Mouse (Mus musculus) forebrain, postnatal 0 days (tissue): ENCODE results near the gene Cabp7. TPM values are rescaled to one million over a fixed set of nuclear protein-coding genes. Genes with fewer than 3 reads are reported as not detected.
A peak's percentile ranks its signal among the peaks of the same experiment; 100 is the strongest.

Source experiments
- ATAC-seq: fragments of 200-750 bp; cut with Nextera tagmentation; 2 replicates; pipeline ENCODE4 v1.8.0; 2017; ENCODE audit warnings: mild to moderate bottlenecking, moderate library complexity
- DNase-seq: peaks from one replicate; pipeline ENCODE4 v3.0.0-alpha.2; 2015
- H3K27ac ChIP-seq: fragments of 300-500 bp; sonication (generic); 2 replicates; pipeline ENCODE4 v1.5.1; 2014; ENCODE audit warnings: low read depth, mild to moderate bottlenecking, antibody characterized with exemption, low read length, moderate library complexity, mixed read lengths
- H3K27me3 ChIP-seq: fragments of 300-500 bp; sonication (generic); 2 replicates; pipeline ENCODE4 v1.6.1; 2014; ENCODE audit warnings: mild to moderate bottlenecking, low read length, mixed read lengths; ENCODE audit not compliant: insufficient read depth
- H3K36me3 ChIP-seq: fragments of 300-500 bp; sonication (generic); 2 replicates; pipeline ENCODE4 v1.6.1; 2014; ENCODE audit warnings: mild to moderate bottlenecking, moderate library complexity; ENCODE audit not compliant: insufficient read depth
- H3K4me1 ChIP-seq: fragments of 300-500 bp; sonication (generic); 2 replicates; pipeline ENCODE4 v1.6.1; 2014; ENCODE audit warnings: antibody characterized with exemption; ENCODE audit not compliant: insufficient read depth
- H3K4me2 ChIP-seq: fragments of 300-500 bp; sonication (generic); 2 replicates; pipeline ENCODE4 v1.6.1; 2014; ENCODE audit warnings: low read depth, mild to moderate bottlenecking, moderate library complexity
- H3K4me3 ChIP-seq: fragments of 300-500 bp; sonication (generic); 2 replicates; pipeline ENCODE4 v1.5.1; 2014; ENCODE audit warnings: low read depth, low read length, mixed read lengths
- H3K9ac ChIP-seq: fragments of 300-500 bp; sonication (generic); 2 replicates; pipeline ENCODE4 v1.6.1; 2014; ENCODE audit warnings: mild to moderate bottlenecking
- H3K9me3 ChIP-seq: fragments of 300-500 bp; sonication (generic); 2 replicates; pipeline ENCODE4 v1.6.1; 2016; ENCODE audit warnings: low read length
- CTCF ChIP-seq: sonication (generic); IDR thresholded peaks from 2 replicates; pipeline ENCODE4 v1.5.1; 2016; ENCODE audit warnings: antibody characterized with exemption, control low read depth, low read depth
- WGBS: fragments of 180-500 bp; shearing (Covaris S2); extraction: QIAGEN DNeasy Blood & Tissue Kit; methylation state at CpG from one replicate; pipeline ENCODE4 v1.1.7; 2014; 5-methylcytosine and 5-hydroxymethylcytosine counted together
- polyA plus RNA-seq: library from polyadenylated mRNA; unstranded; fragments of >200 nt; fragmentation: Nextera tagmentation; extraction: Ambion mirVana; gene quantifications from 2 replicates; pipeline ENCODE4 v1.2.1, GENCODE M21; 2015
- total RNA-seq: library from RNA; depleted of rRNA; stranded (reverse); fragments of >200 nt; gene quantifications from 2 replicates; pipeline ENCODE4 v1.2.3, GENCODE M21; 2014

Cabp7 gene
- total and polyA plus RNA-seq, 2 experiments from 2014 or later, result 1.6 to 5.3 TPM

DNA sequence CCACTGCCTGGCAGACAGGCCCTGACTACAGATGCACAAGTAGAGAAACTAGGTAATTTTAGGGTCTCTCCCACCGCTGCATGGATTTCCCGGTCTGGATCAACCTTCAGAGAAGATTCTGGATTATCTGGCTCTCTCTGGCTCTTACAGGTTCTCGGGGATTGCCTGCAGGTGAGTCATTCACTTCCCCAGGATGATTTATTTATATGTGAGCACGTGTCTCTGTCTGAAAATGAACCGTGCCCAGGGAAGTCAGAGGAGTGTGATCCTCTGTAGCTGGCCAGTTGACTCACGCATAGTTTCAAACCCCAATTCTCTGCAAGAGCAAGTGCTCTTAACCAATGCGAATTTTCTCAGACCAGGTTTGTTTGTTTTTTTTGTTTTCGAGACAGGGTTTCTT, 45.9 kb downstream of the Cabp7 start:
- DNase-seq, result no peak
- H3K9me3 ChIP-seq, result no peaks in the 10 kb centered on the region
- H3K4me2 ChIP-seq, result no peak overlapping the region
- no peaks in the 10 kb centered on the region for H3K27me3 ChIP-seq
- no peak overlapping the region for H3K4me3 ChIP-seq
- TF ChIP-seq CTCF, result no peak
- WGBS, result 89% methylated on average over 8 of the region's 8 CpGs
- no peak overlapping the region for H3K27ac ChIP-seq
- H3K4me1 ChIP-seq, result peaks cover 8% of the 10 kb centered on the region
- no peak for ATAC-seq
- no peak overlapping the region for H3K9ac ChIP-seq
- peaks cover 12% of the 10 kb centered on the region for H3K36me3 ChIP-seq

DNA sequence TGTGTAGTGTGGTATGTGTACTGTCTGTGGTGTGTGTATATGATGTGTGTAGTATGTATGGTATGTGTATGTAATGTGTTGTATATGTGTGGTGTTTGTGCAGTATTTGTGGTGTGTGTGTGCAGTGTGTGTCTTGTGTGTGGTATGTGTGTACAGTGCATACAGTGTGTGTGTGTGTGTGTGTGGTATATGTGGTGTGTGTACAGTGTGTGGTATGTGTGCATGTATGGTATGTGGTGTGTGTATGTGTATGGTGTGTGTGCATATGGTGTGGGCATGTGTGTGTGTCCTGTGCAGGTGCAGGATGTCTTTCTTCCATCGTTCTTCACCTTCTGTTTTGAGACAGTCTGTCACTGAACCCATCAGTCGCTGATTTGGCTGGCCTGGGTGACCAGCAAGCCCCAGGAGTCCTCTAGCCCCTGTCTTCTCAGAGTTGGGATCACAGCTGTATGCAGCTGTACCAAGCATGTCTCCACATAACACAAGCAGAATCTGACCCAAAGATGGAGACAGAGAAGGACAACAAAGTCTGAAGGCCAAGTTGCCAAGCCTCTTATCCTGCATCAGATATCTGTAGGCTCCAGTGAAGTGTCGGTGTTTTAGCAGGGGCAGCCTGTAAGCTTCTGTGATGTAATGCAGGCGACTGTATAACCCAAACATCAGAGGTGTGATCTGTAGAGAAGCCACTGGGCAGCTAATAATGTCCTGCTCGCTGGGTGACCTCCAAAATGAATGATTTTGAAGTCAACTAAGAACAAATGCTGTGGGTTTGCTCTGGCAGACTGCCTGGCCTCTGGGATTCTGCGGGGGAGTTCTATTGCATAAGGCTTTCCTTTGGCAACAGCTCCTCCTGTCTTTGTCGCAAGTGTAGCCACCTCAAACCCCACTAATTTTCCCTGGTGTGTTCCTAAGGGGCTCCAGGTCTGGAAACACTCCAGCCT, 49.3 kb downstream of the Cabp7 start:
- no peak overlapping the region for H3K27ac ChIP-seq
- H3K4me1 ChIP-seq, result no peaks in the 10 kb centered on the region
- peaks cover 12% of the 10 kb centered on the region for H3K36me3 ChIP-seq
- H3K4me2 ChIP-seq, result no peak overlapping the region
- DNase-seq (peak; percentile 22), ATAC-seq (no peak)
- no peak overlapping the region for H3K4me3 ChIP-seq
- no peaks in the 10 kb centered on the region for H3K9me3 ChIP-seq
- TF ChIP-seq CTCF, result no peak
- WGBS, result 62% methylated on average over 7 of the region's 7 CpGs
- no peak overlapping the region for H3K9ac ChIP-seq
- H3K27me3 ChIP-seq, result no peaks in the 10 kb centered on the region

DNA sequence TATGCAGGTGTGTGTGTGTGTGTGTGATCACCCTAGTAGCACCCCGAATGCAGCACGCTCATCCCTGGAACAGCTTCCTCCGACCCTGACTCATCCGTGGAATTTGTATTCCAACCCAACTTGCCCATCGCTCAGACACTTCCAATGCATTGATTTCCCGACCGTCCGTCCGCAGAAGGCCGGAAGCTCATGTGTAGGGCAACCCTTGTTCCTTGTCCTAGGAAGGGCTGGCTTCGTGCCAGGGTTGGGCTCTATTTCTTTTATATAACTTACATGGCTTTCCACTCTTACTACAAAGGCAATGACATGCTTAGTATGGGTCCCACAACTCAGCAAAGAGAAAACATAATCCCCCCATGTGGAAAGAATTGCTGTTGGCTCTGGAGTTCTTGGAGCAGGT, 54.4 kb downstream of the Cabp7 start:
- ATAC-seq (no peak), DNase-seq (no peak)
- no peak for TF ChIP-seq CTCF
- WGBS, result 80% methylated on average over 11 of the region's 11 CpGs
- no peaks in the 10 kb centered on the region for H3K27me3 ChIP-seq
- no peaks in the 10 kb centered on the region for H3K9me3 ChIP-seq
- H3K36me3 ChIP-seq, result no peaks in the 10 kb centered on the region
- H3K4me1 ChIP-seq, result no peaks in the 10 kb centered on the region
- H3K9ac ChIP-seq, result no peak overlapping the region
- H3K4me3 ChIP-seq, result no peak overlapping the region
- H3K4me2 ChIP-seq, result no peak overlapping the region
- H3K27ac ChIP-seq, result no peak overlapping the region

DNA sequence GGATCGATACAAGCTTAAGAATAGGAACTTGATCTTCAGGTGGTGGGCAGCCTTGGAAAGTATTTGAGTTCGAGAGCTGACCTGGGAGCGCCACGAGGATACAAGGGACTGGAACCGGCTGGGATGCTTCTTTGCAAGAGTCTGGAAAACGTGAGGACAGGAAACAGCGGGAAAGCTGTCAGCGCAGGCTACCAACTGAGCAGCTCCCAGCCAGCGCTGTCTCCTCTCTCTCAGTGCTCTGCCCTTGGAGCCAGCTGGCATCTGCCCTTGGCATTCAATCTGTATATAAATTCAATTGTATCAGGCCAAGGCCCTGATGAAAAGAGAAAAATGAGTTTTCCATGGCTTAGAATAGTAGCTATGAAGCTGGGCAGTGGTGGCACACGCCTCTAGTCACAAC, 55.4 kb downstream of the Cabp7 start:
- no peaks in the 10 kb centered on the region for H3K9me3 ChIP-seq
- H3K9ac ChIP-seq, result no peak overlapping the region
- peak; percentile 73 for ATAC-seq
- DNase-seq, result peak; percentile 47
- no peaks in the 10 kb centered on the region for H3K4me1 ChIP-seq
- TF ChIP-seq CTCF, result no peak
- no peaks in the 10 kb centered on the region for H3K36me3 ChIP-seq
- H3K4me2 ChIP-seq, result no peak overlapping the region
- no peaks in the 10 kb centered on the region for H3K27me3 ChIP-seq
- 53% methylated on average over 10 of the region's 10 CpGs for WGBS
- no peak overlapping the region for H3K4me3 ChIP-seq
- H3K27ac ChIP-seq, result no peak overlapping the region

DNA sequence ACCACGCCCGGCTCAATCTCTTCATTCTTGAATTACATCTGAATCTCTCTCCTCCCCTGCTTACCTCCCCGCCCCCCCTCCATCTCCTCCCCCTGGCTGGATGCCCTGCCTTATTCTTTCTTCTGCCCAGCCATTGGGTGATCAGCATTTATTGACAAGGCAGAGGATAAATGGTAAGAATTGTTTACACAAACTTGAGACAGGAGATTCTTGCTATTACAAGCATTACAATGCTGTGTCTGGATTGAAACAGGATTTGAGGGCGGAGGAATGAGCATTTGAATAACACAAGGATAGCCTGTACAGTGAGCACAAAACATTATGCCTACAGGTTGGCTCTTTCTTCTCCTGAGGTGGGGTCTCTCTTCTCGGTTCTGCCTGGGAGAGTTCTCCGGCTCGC, 56.2 kb downstream of the Cabp7 start:
- Histone ChIP-seq H3K4me2 (no peak overlapping the region), H3K27ac (no peak overlapping the region), H3K9me3 (no peaks in the 10 kb centered on the region), H3K27me3 (no peaks in the 10 kb centered on the region), H3K9ac (no peak overlapping the region), H3K4me1 (no peaks in the 10 kb centered on the region), H3K36me3 (no peaks in the 10 kb centered on the region), H3K4me3 (no peak overlapping the region)
- TF ChIP-seq CTCF, result no peak
- DNase-seq (no peak), ATAC-seq (no peak)
- 77% methylated on average over 7 of the region's 7 CpGs for WGBS

DNA sequence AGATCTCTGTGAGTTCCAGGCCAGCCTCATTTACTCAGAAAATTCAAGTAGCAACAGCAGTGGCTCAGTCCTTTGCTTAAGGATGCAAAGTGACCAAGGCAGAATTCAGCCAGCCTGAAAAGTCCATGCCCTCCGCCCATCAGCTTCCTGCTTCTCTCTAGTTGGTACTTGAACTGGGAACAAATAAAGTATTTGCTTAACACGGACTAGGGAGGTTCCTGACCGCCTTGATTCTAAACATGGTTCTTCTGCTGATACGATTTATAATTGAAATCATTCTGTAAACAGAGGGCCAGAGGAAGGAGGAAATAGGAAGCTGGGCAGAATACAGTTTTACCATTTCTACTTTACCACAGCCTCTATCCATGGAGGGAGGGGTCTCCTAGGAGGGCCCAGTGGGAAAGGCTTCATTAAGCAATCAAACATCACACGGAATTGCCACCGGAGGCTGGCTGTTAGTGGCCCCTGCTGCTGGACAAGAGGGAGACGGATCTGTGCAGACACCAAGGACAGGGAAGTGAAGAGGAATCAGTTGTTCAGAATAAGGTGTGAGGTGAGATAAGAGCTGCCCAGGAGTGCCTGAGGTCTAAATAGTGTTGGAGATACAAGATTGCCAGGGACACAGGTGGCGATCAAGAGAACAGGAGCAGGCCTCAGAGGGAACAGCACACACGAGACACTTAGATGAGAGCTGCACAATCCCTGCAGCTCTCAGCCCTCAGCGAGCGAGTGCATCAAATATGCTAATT, 57.8 kb downstream of the Cabp7 start:
- Histone ChIP-seq H3K4me1 (no peaks in the 10 kb centered on the region), H3K4me2 (no peak overlapping the region), H3K27me3 (no peaks in the 10 kb centered on the region), H3K36me3 (peaks cover 5% of the 10 kb centered on the region), H3K27ac (no peak overlapping the region), H3K9ac (no peak overlapping the region), H3K4me3 (no peak overlapping the region), H3K9me3 (no peaks in the 10 kb centered on the region)
- WGBS, result 67% methylated on average over 11 of the region's 11 CpGs
- TF ChIP-seq CTCF, result no peak
- DNase-seq, result no peak
- no peak for ATAC-seq

DNA sequence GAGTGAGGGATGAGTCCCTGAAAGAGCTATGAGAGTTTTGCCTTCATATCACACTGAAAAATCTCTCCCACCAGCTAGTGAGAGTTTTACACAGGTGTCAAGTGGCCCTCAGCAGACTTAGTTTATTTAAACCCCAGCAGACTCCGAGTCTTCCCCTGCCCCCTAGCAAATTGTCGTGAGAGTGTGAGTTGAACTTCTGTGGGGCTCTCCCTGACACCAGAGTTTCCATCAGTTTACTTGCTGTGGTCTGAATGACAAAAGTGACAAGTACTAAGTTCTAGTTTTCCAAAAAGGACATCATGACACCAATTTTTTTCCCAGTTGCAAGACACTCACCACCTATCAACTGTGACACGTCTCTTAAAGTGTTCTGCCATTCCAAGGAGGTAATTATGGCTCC, 58.7 kb downstream of the Cabp7 start:
- no peak overlapping the region for H3K9ac ChIP-seq
- no peaks in the 10 kb centered on the region for H3K4me1 ChIP-seq
- DNase-seq (no peak), ATAC-seq (no peak)
- 79% methylated on average over 3 of the region's 3 CpGs for WGBS
- H3K4me2 ChIP-seq, result no peak overlapping the region
- H3K27me3 ChIP-seq, result no peaks in the 10 kb centered on the region
- no peaks in the 10 kb centered on the region for H3K9me3 ChIP-seq
- no peak for TF ChIP-seq CTCF
- peaks cover 14% of the 10 kb centered on the region for H3K36me3 ChIP-seq
- no peak overlapping the region for H3K27ac ChIP-seq
- no peak overlapping the region for H3K4me3 ChIP-seq
